Mouse (Mus musculus) neural tube, embryonic 11.5 days (tissue): ENCODE results near the gene Ppp2r5d. TPM values are rescaled to one million over a fixed set of nuclear protein-coding genes. Genes with fewer than 3 reads are reported as not detected.

Experiments used
- ATAC-seq: fragments of 200-750 bp; cut with Nextera tagmentation; 2 replicates; pipeline ENCODE4 v1.8.0; 2017; ENCODE audit warnings: moderate number of reproducible peaks, mild to moderate bottlenecking, moderate TSS enrichment, moderate library complexity; ENCODE audit not compliant: insufficient read depth, low FRiP score, low TSS enrichment
- DNase-seq: peaks from one replicate; pipeline ENCODE4 v3.0.0-alpha.2; 2015; ENCODE audit warnings: low spot score
- H3K27ac ChIP-seq: fragments of 300-500 bp; sonication (generic); 2 replicates; pipeline ENCODE4 v1.5.1; 2014; ENCODE audit warnings: low read depth, mild to moderate bottlenecking, low read length
- H3K27me3 ChIP-seq: fragments of 300-500 bp; sonication (generic); 2 replicates; pipeline ENCODE4 v1.6.1; 2014; ENCODE audit warnings: mild to moderate bottlenecking, low read length, mixed read lengths; ENCODE audit not compliant: control insufficient read depth, insufficient read depth
- H3K36me3 ChIP-seq: fragments of 300-500 bp; sonication (generic); 2 replicates; pipeline ENCODE4 v1.6.1; 2014; ENCODE audit warnings: mild to moderate bottlenecking, low read length, moderate library complexity, mixed read lengths; ENCODE audit not compliant: control insufficient read depth, insufficient read depth
- H3K4me1 ChIP-seq: fragments of 300-500 bp; sonication (generic); 2 replicates; pipeline ENCODE4 v1.6.1; 2014; ENCODE audit warnings: low read length, mixed read lengths; ENCODE audit not compliant: control insufficient read depth, insufficient read depth
- H3K4me2 ChIP-seq: fragments of 300-500 bp; sonication (generic); 2 replicates; pipeline ENCODE4 v1.6.1; 2014; ENCODE audit warnings: low read depth, mild to moderate bottlenecking, moderate library complexity
- H3K4me3 ChIP-seq: fragments of 300-500 bp; sonication (generic); 2 replicates; pipeline ENCODE4 v1.5.1; 2014; ENCODE audit warnings: low read depth, low read length
- H3K9ac ChIP-seq: fragments of 300-500 bp; sonication (generic); 2 replicates; pipeline ENCODE4 v1.6.1; 2014; ENCODE audit warnings: mild to moderate bottlenecking, low read length
- H3K9me3 ChIP-seq: fragments of 300-500 bp; sonication (generic); 2 replicates; pipeline ENCODE4 v1.6.1; 2016; ENCODE audit warnings: low read length; ENCODE audit not compliant: control insufficient read depth
- WGBS: fragments of 180-500 bp; shearing (Covaris S2); extraction: QIAGEN DNeasy Blood & Tissue Kit; methylation state at CpG from one replicate; pipeline ENCODE4 v1.1.7; 2014; 5-methylcytosine and 5-hydroxymethylcytosine counted together
- polyA plus RNA-seq: library from polyadenylated mRNA; unstranded; fragments of >200 nt; fragmentation: Nextera tagmentation; extraction: Ambion mirVana; gene quantifications from 2 replicates; pipeline ENCODE4 v1.2.1, GENCODE M21; 2014

Gene Ppp2r5d
- polyA plus RNA-seq, 1 experiment from 2014 or later, result 124 TPM

- Histone ChIP-seq H3K9me3 (no peaks in the 10 kb centered on the region), H3K4me3 (no peak overlapping the region), H3K4me1 (no peaks in the 10 kb centered on the region), H3K4me2 (no peak overlapping the region), H3K27ac (no peak overlapping the region), H3K27me3 (no peaks in the 10 kb centered on the region), H3K9ac (no peak overlapping the region), H3K36me3 (peaks cover 28% of the 10 kb centered on the region)
- no peak for DNase-seq
- WGBS, result 86% methylated on average over 12 of the region's 12 CpGs
- no peak for ATAC-seq
These were observed 42.9 kb downstream of the Ppp2r5d start for GRCm38 (mm10) chr17:46661981-46662380.

- no peak overlapping the region for H3K27ac ChIP-seq
- H3K9ac ChIP-seq, result no peak overlapping the region
- H3K4me2 ChIP-seq, result no peak overlapping the region
- no peak overlapping the region for H3K4me3 ChIP-seq
- no peaks in the 10 kb centered on the region for H3K9me3 ChIP-seq
- H3K27me3 ChIP-seq, result no peaks in the 10 kb centered on the region
- DNase-seq (no peak), ATAC-seq (no peak)
- H3K4me1 ChIP-seq, result no peaks in the 10 kb centered on the region
- WGBS, result 94% methylated on average over 9 of the region's 9 CpGs
- peaks cover 28% of the 10 kb centered on the region for H3K36me3 ChIP-seq
These were observed 43.6 kb downstream of the Ppp2r5d start for GRCm38 (mm10) chr17:46661351-46661750.

- Histone ChIP-seq H3K36me3 (peaks cover 23% of the 10 kb centered on the region), H3K4me2 (no peak overlapping the region), H3K27me3 (no peaks in the 10 kb centered on the region), H3K4me1 (peaks cover 11% of the 10 kb centered on the region), H3K9me3 (no peaks in the 10 kb centered on the region), H3K4me3 (no peak overlapping the region), H3K9ac (no peak overlapping the region), H3K27ac (no peak overlapping the region)
- ATAC-seq (no peak), DNase-seq (no peak)
- 74% methylated on average over 6 of the region's 6 CpGs for WGBS
These were observed 48.9 kb downstream of the Ppp2r5d start for GRCm38 (mm10) chr17:46656054-46656453.

GRCm38 (mm10) chr17:46651755-46652547 is 53.0 kb downstream of the Ppp2r5d start:
- peak overlapping the region; percentile 60 for H3K4me3 ChIP-seq
- H3K4me2 ChIP-seq, result peak overlapping the region; percentile 92
- ATAC-seq, result no peak
- no peaks in the 10 kb centered on the region for H3K27me3 ChIP-seq
- no peak for DNase-seq
- H3K36me3 ChIP-seq, result peaks cover 6% of the 10 kb centered on the region
- no peak overlapping the region for H3K27ac ChIP-seq
- H3K9ac ChIP-seq, result peak overlapping the region; percentile 91
- H3K9me3 ChIP-seq, result no peaks in the 10 kb centered on the region
- H3K4me1 ChIP-seq, result peaks cover 19% of the 10 kb centered on the region
- WGBS, result 84% methylated on average over 20 of the region's 20 CpGs

- DNase-seq (no peak), ATAC-seq (no peak)
- Histone ChIP-seq H3K4me1 (peaks cover 25% of the 10 kb centered on the region), H3K27ac (0 out of 2 replicates have a peak overlapping the region, but pooled peaks have one; percentile 90), H3K9me3 (no peaks in the 10 kb centered on the region), H3K4me2 (peak overlapping the region; percentile 92), H3K9ac (peak overlapping the region; percentile 91), H3K4me3 (peak overlapping the region; percentile 60), H3K27me3 (no peaks in the 10 kb centered on the region), H3K36me3 (peaks cover 6% of the 10 kb centered on the region)
- 77% methylated on average over 17 of the region's 17 CpGs for WGBS
These were observed 53.6 kb downstream of the Ppp2r5d start for GRCm38 (mm10) chr17:46651292-46651691.

- peak within 1 kb of the TSS; percentile 60 for H3K4me3 ChIP-seq
- H3K4me2 ChIP-seq, result peak within 1 kb of the TSS; percentile 92
- ATAC-seq (peak; percentile 87), DNase-seq (peak; percentile 94)
- peaks cover 1% of the 10 kb centered on the region; the same call in 1 of the 2 replicates for H3K36me3 ChIP-seq
- peak within 1 kb of the TSS; percentile 91 for H3K9ac ChIP-seq
- WGBS, result 1% methylated on average over 57 of the region's 58 CpGs
- H3K27me3 ChIP-seq, result no peaks in the 10 kb centered on the region
- H3K9me3 ChIP-seq, result no peaks in the 10 kb centered on the region
- peaks cover 25% of the 10 kb centered on the region for H3K4me1 ChIP-seq
- H3K27ac ChIP-seq, result peak within 1 kb of the TSS; percentile 90
These were observed 54.5 kb downstream of the Ppp2r5d start, which contains the start of gene Cul7 for GRCm38 (mm10) chr17:46650232-46651031. TSS of gene Cul7 (plus strand) at chr17:46650337.

- H3K9me3 ChIP-seq, result no peaks in the 10 kb centered on the region
- H3K4me3 ChIP-seq, result peak overlapping the region; percentile 60
- DNase-seq (no peak), ATAC-seq (no peak)
- peak overlapping the region; percentile 90 for H3K27ac ChIP-seq
- no peaks in the 10 kb centered on the region for H3K27me3 ChIP-seq
- H3K36me3 ChIP-seq, result no peaks in the 10 kb centered on the region; the same call in 1 of the 2 replicates
- H3K4me1 ChIP-seq, result peaks cover 27% of the 10 kb centered on the region
- peak overlapping the region; percentile 91 for H3K9ac ChIP-seq
- 40% methylated on average over 15 of the region's 15 CpGs for WGBS
- peak overlapping the region; percentile 92 for H3K4me2 ChIP-seq
These were observed 55.1 kb downstream of the Ppp2r5d start for GRCm38 (mm10) chr17:46649811-46650210.

- Histone ChIP-seq H3K36me3 (no peaks in the 10 kb centered on the region; the same call in 1 of the 2 replicates), H3K4me1 (peaks cover 31% of the 10 kb centered on the region), H3K9me3 (no peaks in the 10 kb centered on the region), H3K27ac (no peak overlapping the region), H3K9ac (no peak overlapping the region), H3K27me3 (no peaks in the 10 kb centered on the region), H3K4me3 (no peak overlapping the region), H3K4me2 (no peak overlapping the region)
- no peak for ATAC-seq
- DNase-seq, result no peak
- WGBS, result 92% methylated on average over 9 of the region's 9 CpGs
These were observed 56.5 kb downstream of the Ppp2r5d start for GRCm38 (mm10) chr17:46648436-46648835.
